Mouse (Mus musculus) heart, postnatal 36 days (tissue): ENCODE data around the gene 6430550D23Rik. TPM values are rescaled to one million over a fixed set of nuclear protein-coding genes. Genes with fewer than 3 reads are reported as not detected.
"Not testable (repeated sequence)": the region's sequence is repeated elsewhere in the genome, so short reads cannot be mapped to it uniquely, and the experiment has no call there.

Experiments used
- DNase-seq, 2 experiments: peaks; one replicate each; pipeline ENCODE4 v3.0.0; 2021 to 2022
- intact Hi-C: fragments of 180-260 bp; cut with DNase I; formaldehyde crosslinking; loops from one replicate; pipeline ENCODE4 v1.15.1; 2025
- total RNA-seq, 2 experiments: library from RNA; stranded (reverse); gene quantifications; 2 replicates each; pipeline ENCODE4 v1.2.3; 2021

6430550D23Rik gene
- total RNA-seq, 2 experiments from 2014 or later, result 0.16 to 0.31 TPM

- peak; percentile 87 to 94 for DNase-seq
- intact Hi-C loops, result loop anchor here (10.0 kb wide), 1 partner anchor 262 kb away; the partner anchor contains the start of gene Trpc4ap
Measured at GRCm38 (mm10) chr2:155956134-155957059, 51.4 kb downstream of the 6430550D23Rik start, which contains the start of gene Cep250. Cep250 (plus strand) TSS chr2:155956458.

- DNase-seq, result peak in 1 of 2 experiments; percentile 60
- intact Hi-C loops, result loop anchor here (10.0 kb wide), 1 partner anchor 257 kb away; the partner anchor contains the start of gene Trpc4ap
Measured at GRCm38 (mm10) chr2:155952006-155952405, 55.8 kb downstream of the 6430550D23Rik start.

GRCm38 (mm10) chr2:155949362-155949761 lies 58.4 kb downstream of the 6430550D23Rik start:
- DNase-seq, result no peak

GRCm38 (mm10) chr2:155947390-155948002 lies 60.3 kb downstream of the 6430550D23Rik start:
- intact Hi-C loops, result loop anchor here (10.0 kb wide), 1 partner anchor 273 kb away; no protein-coding TSS in a partner anchor
- no peak for DNase-seq

More at GRCm38 (mm10) chr2:155949362-155949761, 58.4 kb downstream of the 6430550D23Rik start:
- intact Hi-C loops, result loop anchor here (10.0 kb wide), 1 partner anchor 275 kb away; no protein-coding TSS in a partner anchor

- DNase-seq, result no peak
- intact Hi-C loops, result loop anchor here (1.0 to 10.0 kb wide), 2 partner anchors 98 to 272 kb away; no protein-coding TSS in a partner anchor
Measured at GRCm38 (mm10) chr2:155946499-155946898, 61.3 kb downstream of the 6430550D23Rik start.

GRCm38 (mm10) chr2:155946069-155946468 lies 61.7 kb downstream of the 6430550D23Rik start:
- intact Hi-C loops, result loop anchor here (1.0 to 10.0 kb wide), 2 partner anchors 98 to 271 kb away; no protein-coding TSS in a partner anchor
- peak; percentile 66 to 78 for DNase-seq

GRCm38 (mm10) chr2:155945580-155945979 lies 62.2 kb downstream of the 6430550D23Rik start:
- intact Hi-C loops, result loop anchor here (10.0 kb wide), 1 partner anchor 271 kb away; no protein-coding TSS in a partner anchor
- DNase-seq, result no peak

GRCm38 (mm10) chr2:155945124-155945523 lies 62.7 kb downstream of the 6430550D23Rik start, which contains the start of gene Gdf5:
Gdf5 (minus strand) TSS chr2:155945367.
- intact Hi-C loops, result loop anchor here (10.0 kb wide), 1 partner anchor 270 kb away; no protein-coding TSS in a partner anchor

GRCm38 (mm10) chr2:155944685-155945084 lies 63.1 kb downstream of the 6430550D23Rik start:
- intact Hi-C loops, result loop anchor here (10.0 kb wide), 1 partner anchor 270 kb away; no protein-coding TSS in a partner anchor
- DNase-seq, result no peak

More at GRCm38 (mm10) chr2:155945124-155945523, 62.7 kb downstream of the 6430550D23Rik start, which contains the start of gene Gdf5:
- no peak for DNase-seq

- intact Hi-C loops, result loop anchor here (10.0 kb wide), 1 partner anchor 269 kb away; no protein-coding TSS in a partner anchor
- no peak for DNase-seq
Measured at GRCm38 (mm10) chr2:155943463-155943862, 64.3 kb downstream of the 6430550D23Rik start.

- intact Hi-C loops, result loop anchor here (10.0 kb wide), 1 partner anchor 267 kb away; no protein-coding TSS in a partner anchor
- no peak for DNase-seq
Measured at GRCm38 (mm10) chr2:155941697-155942442, 65.9 kb downstream of the 6430550D23Rik start.

- no peak for DNase-seq
- intact Hi-C loops, result loop anchor here (10.0 kb wide), 1 partner anchor 266 kb away; no protein-coding TSS in a partner anchor
Measured at GRCm38 (mm10) chr2:155940681-155941080, 67.1 kb downstream of the 6430550D23Rik start, which contains the start of gene Gm15557. Gm15557 (plus strand) TSS chr2:155940728.

- intact Hi-C loops, result loop anchor here (10.0 kb wide), 1 partner anchor 265 kb away; no protein-coding TSS in a partner anchor
Measured at GRCm38 (mm10) chr2:155939897-155940529, 67.8 kb downstream of the 6430550D23Rik start.

GRCm38 (mm10) chr2:155929531-155930442 lies 78.0 kb downstream of the 6430550D23Rik start, which contains the start of gene Uqcc1:
Uqcc1 (minus strand) TSS chr2:155930310.
- intact Hi-C loops, result no loop called here
- DNase-seq, result peak; percentile 89

More at GRCm38 (mm10) chr2:155939897-155940529, 67.8 kb downstream of the 6430550D23Rik start:
- DNase-seq, result no peak

- DNase-seq, result no peak
- intact Hi-C loops, result no loop called here
Measured at GRCm38 (mm10) chr2:155928711-155929345, 78.9 kb downstream of the 6430550D23Rik start.

- DNase-seq, intact Hi-C loops: not testable (repeated sequence)
Measured at GRCm38 (mm10) chr2:155925213-155925612, 82.6 kb downstream of the 6430550D23Rik start.
